ENCODE assay signal across 10 mouse cellular contexts in the genomic region with DNA sequence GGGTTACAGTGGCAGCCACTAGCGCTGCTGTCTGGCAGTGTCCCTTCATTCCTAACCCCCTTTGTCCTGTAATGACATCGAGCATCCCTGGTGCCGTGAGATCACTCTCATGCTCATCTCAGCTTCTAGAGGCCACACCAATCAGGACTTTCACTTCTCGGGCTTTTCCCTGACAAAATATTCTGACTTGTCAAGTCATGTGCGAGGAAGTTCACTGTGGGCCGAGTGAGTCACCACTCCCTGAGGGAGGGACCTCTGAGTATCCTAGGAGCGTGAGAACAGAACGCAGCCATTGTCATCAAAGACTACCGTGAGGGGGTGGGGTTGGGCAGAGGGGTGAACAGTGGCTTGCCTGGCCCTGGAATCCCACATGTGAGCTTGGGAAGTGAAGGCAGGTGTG. TPM values are rescaled to one million over a fixed set of nuclear protein-coding genes. Genes with fewer than 3 reads are reported as not detected.
A peak's percentile ranks its signal among the peaks of the same experiment; 100 is the strongest.
DNase-seq lines count a peak whose midpoint lies in the region; ATAC-seq and TF ChIP-seq lines count a peak whose summit lies in the region.
"Had no signal": no experiment of that assay in that cellular context is flagged by ENCODE, and none has a peak within 500 bp of the region (broad histone marks: within the 10 kb centered on the region; RNA-seq: fewer than 3 reads in every experiment).

No protein-coding gene starts in this region.

- TF ChIP-seq POLR2A in MEL (IDR thresholded peaks at IDR 0.05; ENCODE audit: control insufficient read depth in 1 of 2, insufficient read depth in 1 of 2, low read depth in 1 of 2, low read length in 2 of 2, poor library complexity in 1 of 2) = no peak
- TF ChIP-seq POLR2A in cerebellum, adult 2 months (IDR thresholded peaks at IDR 0.05; ENCODE audit: borderline replicate concordance, insufficient read depth, low read length) = no peak

- WGBS in hindbrain, embryonic 10.5 days = 53% methylated on average over 9 of the region's 9 CpGs
- WGBS in hindbrain, embryonic 12.5 days = 40% methylated on average over 9 of the region's 9 CpGs
- 43% methylated on average over 9 of the region's 9 CpGs for WGBS in hindbrain, embryonic 13.5 days
- 60% methylated on average over 9 of the region's 9 CpGs for WGBS in cerebellum, adult 2 months

- peak overlapping the region; percentile 56 for H3K27ac ChIP-seq in hindbrain, embryonic 10.5 days
- no peak overlapping the region for H3K27ac ChIP-seq in hindbrain, embryonic 12.5 days
- H3K27ac ChIP-seq in MEL (ENCODE audit: control insufficient read depth, low read depth, low read length) = no peak overlapping the region
- no peak overlapping the region for H3K27ac ChIP-seq in hindbrain, embryonic 13.5 days
- H3K27ac ChIP-seq in cerebellum, adult 2 months (ENCODE audit: insufficient read depth, low read length) = no peak overlapping the region
- H3K27ac ChIP-seq: embryonic facial prominence, embryonic 12.5 days had no signal

- no peaks in the 10 kb centered on the region for H3K9me3 ChIP-seq in hindbrain, embryonic 10.5 days
- H3K9me3 ChIP-seq in hindbrain, embryonic 12.5 days (replicated peaks) = no peaks in the 10 kb centered on the region
- H3K9me3 ChIP-seq in MEL (replicated peaks; ENCODE audit: insufficient read depth, low read length) = no peaks in the 10 kb centered on the region
- H3K9me3 ChIP-seq in megakaryocyte, embryonic 14.5 days = no peaks in the 10 kb centered on the region
- no peaks in the 10 kb centered on the region for H3K9me3 ChIP-seq in hindbrain, embryonic 13.5 days
- H3K9me3 ChIP-seq: embryonic facial prominence, embryonic 12.5 days had no signal

- no peak for DNase-seq in hindbrain, embryonic 10.5 days (ENCODE audit: low spot score)
- DNase-seq in MEL (ENCODE audit: low read depth, low spot score) = peak; percentile 20
- peak; percentile 89 for DNase-seq in fibroblast of lung, adult 2 months (ENCODE audit: low read depth)
- no peak for DNase-seq in natural killer cell, adult 2 months (ENCODE audit: low spot score in 2 of 2)
- no peak for DNase-seq in cerebellum, adult 2 months

- peaks cover 5% of the 10 kb centered on the region; the same call in 1 of the 2 replicates for H3K27me3 ChIP-seq in hindbrain, embryonic 10.5 days (ENCODE audit: insufficient read depth, poor library complexity, severe bottlenecking)
- H3K27me3 ChIP-seq in hindbrain, embryonic 12.5 days = no peaks in the 10 kb centered on the region
- H3K27me3 ChIP-seq in MEL (ENCODE audit: control insufficient read depth in 1 of 2, insufficient read depth in 2 of 2, low read length in 2 of 2) = no peaks in the 10 kb centered on the region
- no peaks in the 10 kb centered on the region for H3K27me3 ChIP-seq in megakaryocyte, embryonic 14.5 days (replicated peaks)
- no peaks in the 10 kb centered on the region for H3K27me3 ChIP-seq in hindbrain, embryonic 13.5 days
- H3K27me3 ChIP-seq in cerebellum, adult 2 months (ENCODE audit: control insufficient read depth, insufficient read depth, low read length) = no peaks in the 10 kb centered on the region
- H3K27me3 ChIP-seq: embryonic facial prominence, embryonic 12.5 days had no signal

- H3K9ac ChIP-seq in hindbrain, embryonic 12.5 days = no peak overlapping the region
- no peak overlapping the region for H3K9ac ChIP-seq in MEL (ENCODE audit: control insufficient read depth, low read depth, low read length, poor library complexity, severe bottlenecking)
- no peak overlapping the region for H3K9ac ChIP-seq in hindbrain, embryonic 13.5 days
- H3K9ac ChIP-seq: embryonic facial prominence, embryonic 12.5 days had no signal

- no peak overlapping the region for H3K4me2 ChIP-seq in hindbrain, embryonic 12.5 days (replicated peaks)
- H3K4me2 ChIP-seq in hindbrain, embryonic 13.5 days = no peak overlapping the region
- H3K4me2 ChIP-seq: embryonic facial prominence, embryonic 12.5 days had no signal

- H3K36me3 ChIP-seq in hindbrain, embryonic 10.5 days = 0 out of 2 replicates have a peak, but pooled peaks cover under 1% of the 10 kb centered on the region
- no peaks in the 10 kb centered on the region for H3K36me3 ChIP-seq in hindbrain, embryonic 12.5 days
- no peaks in the 10 kb centered on the region for H3K36me3 ChIP-seq in MEL (ENCODE audit: control insufficient read depth in 1 of 2, insufficient read depth in 2 of 2, low read length in 2 of 2)
- peaks cover 62% of the 10 kb centered on the region for H3K36me3 ChIP-seq in megakaryocyte, embryonic 14.5 days (replicated peaks; ENCODE audit: low read length)
- H3K36me3 ChIP-seq in hindbrain, embryonic 13.5 days = no peaks in the 10 kb centered on the region
- H3K36me3 ChIP-seq: embryonic facial prominence, embryonic 12.5 days had no signal

- peaks cover 51% of the 10 kb centered on the region for H3K4me1 ChIP-seq in hindbrain, embryonic 10.5 days (replicated peaks)
- H3K4me1 ChIP-seq in hindbrain, embryonic 12.5 days = peaks cover 28% of the 10 kb centered on the region
- no peaks in the 10 kb centered on the region for H3K4me1 ChIP-seq in MEL (ENCODE audit: control insufficient read depth in 1 of 2, insufficient read depth in 2 of 2, low read length in 2 of 2)
- peaks cover 61% of the 10 kb centered on the region for H3K4me1 ChIP-seq in megakaryocyte, embryonic 14.5 days
- peaks cover 28% of the 10 kb centered on the region for H3K4me1 ChIP-seq in hindbrain, embryonic 13.5 days (replicated peaks)
- no peaks in the 10 kb centered on the region for H3K4me1 ChIP-seq in cerebellum, adult 2 months (ENCODE audit: control insufficient read depth, insufficient read depth, low read length)

- H3K79me2 ChIP-seq in MEL (ENCODE audit: control insufficient read depth, insufficient read depth, low read length, poor library complexity) = no peaks in the 10 kb centered on the region

- no peak for TF ChIP-seq EP300 in MEL (IDR thresholded peaks at IDR 0.05; ENCODE audit: low read depth in 1 of 2, low read length in 2 of 2)

- ATAC-seq in hindbrain, embryonic 12.5 days (ENCODE audit: low FRiP score) = no peak
- ATAC-seq in hindbrain, embryonic 13.5 days (ENCODE audit: low FRiP score) = no peak

- no peak overlapping the region for H3K4me3 ChIP-seq in hindbrain, embryonic 10.5 days
- no peak overlapping the region for H3K4me3 ChIP-seq in hindbrain, embryonic 12.5 days
- H3K4me3 ChIP-seq in MEL (ENCODE audit: control insufficient read depth in 1 of 2, insufficient read depth in 1 of 2, low read depth in 2 of 2, low read length in 2 of 2) = no peak overlapping the region
- peak overlapping the region; percentile 79 for H3K4me3 ChIP-seq in megakaryocyte, embryonic 14.5 days (replicated peaks)
- H3K4me3 ChIP-seq in hindbrain, embryonic 13.5 days = no peak overlapping the region
- H3K4me3 ChIP-seq in cerebellum, adult 2 months (replicated peaks; ENCODE audit: insufficient read depth, low read depth, low read length) = no peak overlapping the region
- H3K4me3 ChIP-seq: embryonic facial prominence, embryonic 12.5 days had no signal

- TF ChIP-seq RAD21 in MEL (IDR thresholded peaks at IDR 0.05; ENCODE audit: low read depth, low read length) = no peak

- TF ChIP-seq CTCF in MEL (IDR thresholded peaks at IDR 0.05 in 2 of 3, conservative IDR thresholded peaks at IDR 0.05 in 1 of 3; ENCODE audit: control insufficient read depth in 1 of 3, insufficient read depth in 1 of 3, low read depth in 2 of 3, low read length in 3 of 3, poor library complexity in 1 of 3, severe bottlenecking in 1 of 3) = no peak
- no peak for TF ChIP-seq CTCF in cerebellum, adult 2 months (IDR thresholded peaks at IDR 0.05; ENCODE audit: borderline replicate concordance, insufficient read depth, low read depth, low read length)

RNA-seq across cellular contexts. Expression of a gene that starts 6.6 kb away (rescaled TPM):
- 4.4 and 5.8 TPM in 2 replicates for polyA plus RNA-seq in hindbrain, embryonic 10.5 days (2016; fragmentation: Nextera tagmentation; extraction: Ambion mirVana)
- 3.5 and 4.0 TPM in 2 replicates for polyA plus RNA-seq in hindbrain, embryonic 12.5 days (2016; fragmentation: Nextera tagmentation; extraction: Ambion mirVana)
- 2.3 and 2.7 TPM in 2 replicates for total RNA-seq in MEL (2012; rRNA removed)
- 1 to 10 TPM in 1 of 2 experiments, not detected in 1; 5.9 TPM for polyA plus RNA-seq in MEL (2012; ENCODE audit: insufficient read depth in 1 of 2, insufficient read length in 2 of 2, low read depth in 1 of 2, low replicate concordance in 2 of 2, missing spikeins in 1 of 2)
- 3.0 and 5.3 TPM in 2 replicates for polyA plus RNA-seq in megakaryocyte, embryonic 14.5 days (2012; ENCODE audit: insufficient read depth, low replicate concordance)
- 2.5 and 4.1 TPM in 2 replicates for polyA plus RNA-seq in hindbrain, embryonic 13.5 days (2015; fragmentation: Nextera tagmentation; extraction: Ambion mirVana)
- polyA plus RNA-seq in cerebellum, adult 2 months (2012; rRNA removed) = 8.2 TPM in 2 replicates

RNA-seq across cellular contexts. Expression of a gene that starts 14.1 kb away (rescaled TPM):
- polyA plus RNA-seq in hindbrain, embryonic 10.5 days (2016; fragmentation: Nextera tagmentation; extraction: Ambion mirVana) = 42.5 and 43.0 TPM in 2 replicates
- 42.0 and 44.7 TPM in 2 replicates for polyA plus RNA-seq in hindbrain, embryonic 12.5 days (2016; fragmentation: Nextera tagmentation; extraction: Ambion mirVana)
- total RNA-seq in MEL (2012; rRNA removed) = 9.2 and 10.1 TPM in 2 replicates
- 10 to 100 TPM in 1 of 2 experiments, not detected in 1; 30.5 TPM for polyA plus RNA-seq in MEL (2012; ENCODE audit: insufficient read depth in 1 of 2, insufficient read length in 2 of 2, low read depth in 1 of 2, low replicate concordance in 2 of 2, missing spikeins in 1 of 2)
- polyA plus RNA-seq in megakaryocyte, embryonic 14.5 days (2012; ENCODE audit: insufficient read depth, low replicate concordance) = 17.5 and 24.3 TPM in 2 replicates
- 31.8 and 32.3 TPM in 2 replicates for polyA plus RNA-seq in hindbrain, embryonic 13.5 days (2015; fragmentation: Nextera tagmentation; extraction: Ambion mirVana)
- 49.0 and 53.5 TPM in 2 replicates for polyA plus RNA-seq in cerebellum, adult 2 months (2012; rRNA removed)

RNA-seq across cellular contexts. Expression of a gene that starts 41.2 kb away (rescaled TPM):
- not detected in 2 replicates for polyA plus RNA-seq in hindbrain, embryonic 10.5 days (2016; fragmentation: Nextera tagmentation; extraction: Ambion mirVana)
- polyA plus RNA-seq in hindbrain, embryonic 12.5 days (2016; fragmentation: Nextera tagmentation; extraction: Ambion mirVana) = not detected in 2 replicates
- total RNA-seq in MEL (2012; rRNA removed) = not detected in 2 replicates
- polyA plus RNA-seq in MEL (2012; ENCODE audit: insufficient read depth in 1 of 2, insufficient read length in 2 of 2, low read depth in 1 of 2, low replicate concordance in 2 of 2, missing spikeins in 1 of 2) = under 1 TPM in 1 of 2 experiments, not detected in 1; 0.17 TPM
- polyA plus RNA-seq in megakaryocyte, embryonic 14.5 days (2012; ENCODE audit: insufficient read depth, low replicate concordance) = not detected in 2 replicates
- polyA plus RNA-seq in hindbrain, embryonic 13.5 days (2015; fragmentation: Nextera tagmentation; extraction: Ambion mirVana) = not detected in 2 replicates
- 0.36 and 0.52 TPM in 2 replicates for polyA plus RNA-seq in cerebellum, adult 2 months (2012; rRNA removed)
- polyA plus RNA-seq: embryonic facial prominence, embryonic 12.5 days; large intestine, adult 2 months had no signal

RNA-seq across cellular contexts. Expression of a gene that starts 44.9 kb away (rescaled TPM):
- polyA plus RNA-seq in hindbrain, embryonic 10.5 days (2016; fragmentation: Nextera tagmentation; extraction: Ambion mirVana) = 6.2 and 7.9 TPM in 2 replicates
- 5.4 and 7.5 TPM in 2 replicates for polyA plus RNA-seq in hindbrain, embryonic 12.5 days (2016; fragmentation: Nextera tagmentation; extraction: Ambion mirVana)
- 8.2 and 12.1 TPM in 2 replicates for total RNA-seq in MEL (2012; rRNA removed)
- polyA plus RNA-seq in MEL (2012; ENCODE audit: insufficient read depth in 1 of 2, insufficient read length in 2 of 2, low read depth in 1 of 2, low replicate concordance in 2 of 2, missing spikeins in 1 of 2) = 10 to 100 TPM in 1 of 2 experiments, not detected in 1; 21.0 TPM
- 1.3 and 5.3 TPM in 2 replicates for polyA plus RNA-seq in megakaryocyte, embryonic 14.5 days (2012; ENCODE audit: insufficient read depth, low replicate concordance)
- polyA plus RNA-seq in hindbrain, embryonic 13.5 days (2015; fragmentation: Nextera tagmentation; extraction: Ambion mirVana) = 6.4 and 6.7 TPM in 2 replicates
- polyA plus RNA-seq in cerebellum, adult 2 months (2012; rRNA removed) = 13.6 and 16.7 TPM in 2 replicates

Comparison
In these comparisons a context has a peak if more than half of its experiments do, and no peak if none do; other contexts are left out.
1. DNase-seq: peak in MEL (single experiment) and fibroblast of lung, adult 2 months (single experiment); none in hindbrain, embryonic 10.5 days (single experiment), natural killer cell, adult 2 months (0 of 2) and cerebellum, adult 2 months (0 of 2).